Mouse (Mus musculus): Measurements from ENCODE around the gene Cacng7.

- TF ChIP-seq EP300 (IDR thresholded peaks at IDR 0.05; ENCODE audit: low read depth) (no peak), CTCF (IDR thresholded peaks at IDR 0.05; ENCODE audit: low read depth) (peak; percentile 68)
Measured at GRCm38 (mm10) chr7:3302556-3303275, 30.0 kb upstream of the Cacng7 start.
